Mouse (Mus musculus) myocyte (in vitro differentiated cells): ENCODE measurements around the gene Clic3.

Experiments
- CEBPB ChIP-seq: IDR thresholded peaks from 2 replicates; pipeline ENCODE4 v1.6.1; 2011; ENCODE audit warnings: mild to moderate bottlenecking, moderate library complexity; ENCODE audit not compliant: poor library complexity, insufficient read depth, severe bottlenecking
- E2F4 ChIP-seq: IDR thresholded peaks from one replicate; pipeline ENCODE4 v1.6.1; 2011; ENCODE audit warnings: mild to moderate bottlenecking, control low read depth, moderate library complexity; ENCODE audit not compliant: insufficient read depth
- MAX ChIP-seq: IDR thresholded peaks from one replicate; pipeline ENCODE4 v1.6.1; 2011; ENCODE audit warnings: low read depth, mild to moderate bottlenecking, control low read depth
- MYOD1 ChIP-seq, 3 experiments: IDR thresholded peaks; one replicate each; pipeline ENCODE4 v1.6.1; 2011; ENCODE audit warnings: control low read depth in 2 of 3, low read depth in 2 of 3, mild to moderate bottlenecking in 2 of 3, moderate library complexity in 1 of 3; ENCODE audit not compliant: insufficient read length in 2 of 3, control insufficient read depth in 1 of 3
- MYOG ChIP-seq, 3 experiments: IDR thresholded peaks; one replicate each; pipeline ENCODE4 v1.6.1; 2011; ENCODE audit warnings: control low read depth in 2 of 3, low read depth in 2 of 3, mild to moderate bottlenecking in 2 of 3; ENCODE audit not compliant: insufficient read length in 2 of 3, control insufficient read depth in 1 of 3, insufficient read depth in 1 of 3
- POLR2A ChIP-seq: IDR thresholded peaks from one replicate; pipeline ENCODE4 v1.6.1; 2011; ENCODE audit warnings: low read depth, mild to moderate bottlenecking, control low read depth, moderate library complexity; ENCODE audit not compliant: insufficient read length
- POLR2AphosphoS2 ChIP-seq: IDR thresholded peaks from one replicate; pipeline ENCODE4 v1.6.1; 2011; ENCODE audit warnings: low read depth, control low read depth; ENCODE audit not compliant: insufficient read length
- REST ChIP-seq: IDR thresholded peaks from one replicate; pipeline ENCODE4 v1.6.1; 2011; ENCODE audit warnings: mild to moderate bottlenecking, control low read depth, moderate library complexity; ENCODE audit not compliant: insufficient read depth, insufficient read length
- TCF12 ChIP-seq: IDR thresholded peaks from one replicate; pipeline ENCODE4 v1.6.1; 2011; ENCODE audit warnings: mild to moderate bottlenecking, control low read depth; ENCODE audit not compliant: poor library complexity, insufficient read depth, severe bottlenecking
- TCF3 ChIP-seq: IDR thresholded peaks from one replicate; pipeline ENCODE4 v1.6.1; 2011; ENCODE audit warnings: low read depth, control low read depth; ENCODE audit not compliant: insufficient read length
- USF1 ChIP-seq: IDR thresholded peaks from one replicate; pipeline ENCODE4 v1.6.1; 2011; ENCODE audit warnings: low read depth, mild to moderate bottlenecking, control low read depth, moderate library complexity

DNA sequence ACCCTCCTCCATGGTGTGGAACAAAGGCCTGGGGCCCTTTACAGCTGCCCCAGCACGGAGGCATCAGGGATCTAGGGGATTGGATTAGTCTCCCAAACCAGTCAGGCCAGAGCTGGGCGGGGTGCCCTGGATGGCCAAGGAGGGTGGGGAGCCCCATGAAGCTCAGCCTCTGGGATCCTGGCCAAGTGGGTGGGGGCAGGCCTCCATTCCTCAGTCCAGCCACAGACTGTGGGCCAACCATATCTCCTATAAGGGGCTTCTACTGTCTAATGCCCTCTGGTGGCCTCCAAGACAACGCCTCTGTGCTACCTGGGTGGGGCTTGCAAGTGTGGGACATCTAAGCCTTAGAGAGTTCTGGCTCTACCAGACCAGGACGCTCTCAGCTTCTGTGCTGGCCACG, 2.3 kb downstream of the Clic3 start:
- no peak for TF ChIP-seq POLR2A
- TF ChIP-seq USF1 = no peak
- no peak for TF ChIP-seq CEBPB
- TF ChIP-seq E2F4 = no peak
- no peak for TF ChIP-seq MYOG (IDR thresholded peaks at IDR 0.05; ENCODE audit: control insufficient read depth in 1 of 3, insufficient read depth in 1 of 3, insufficient read length in 2 of 3, low read depth in 2 of 3)
- TF ChIP-seq MAX = no peak
- TF ChIP-seq MYOD1 (IDR thresholded peaks at IDR 0.05; ENCODE audit: control insufficient read depth in 1 of 3, insufficient read length in 2 of 3, low read depth in 2 of 3) = no peak
- TF ChIP-seq TCF3 = no peak
- no peak for TF ChIP-seq POLR2AphosphoS2
- TF ChIP-seq TCF12 = no peak
- TF ChIP-seq REST = no peak
